Mouse (Mus musculus) spleen, postnatal 36 days (tissue): ENCODE results near the gene Supt3.

Experiments
- DNase-seq, 2 experiments: peaks; one replicate each; pipeline ENCODE4 v3.0.0; 2022; ENCODE audit warnings: low spot score in 2 of 2, mixed read lengths in 1 of 2

The Supt3 gene

DNA sequence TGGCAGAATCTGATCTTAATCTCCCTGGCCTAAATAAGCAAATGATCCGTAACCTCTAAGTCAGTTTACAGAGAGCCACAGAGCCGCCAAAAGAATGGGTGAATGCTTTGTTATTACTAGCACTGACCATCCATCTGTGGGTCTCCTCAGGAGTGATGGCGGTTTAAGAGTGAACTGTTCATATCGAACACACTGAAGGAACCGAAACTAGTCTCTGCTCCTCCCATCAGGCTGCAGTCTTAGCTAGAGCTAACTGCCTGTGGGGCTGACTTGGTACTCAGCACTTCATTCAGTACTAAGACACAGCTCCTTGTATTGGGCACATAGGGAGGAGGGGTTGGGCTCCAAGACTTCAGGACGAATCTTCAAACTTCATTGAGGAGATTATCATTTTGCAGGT lies 280.8 kb downstream of the Supt3 start:
- no peak for DNase-seq

DNA sequence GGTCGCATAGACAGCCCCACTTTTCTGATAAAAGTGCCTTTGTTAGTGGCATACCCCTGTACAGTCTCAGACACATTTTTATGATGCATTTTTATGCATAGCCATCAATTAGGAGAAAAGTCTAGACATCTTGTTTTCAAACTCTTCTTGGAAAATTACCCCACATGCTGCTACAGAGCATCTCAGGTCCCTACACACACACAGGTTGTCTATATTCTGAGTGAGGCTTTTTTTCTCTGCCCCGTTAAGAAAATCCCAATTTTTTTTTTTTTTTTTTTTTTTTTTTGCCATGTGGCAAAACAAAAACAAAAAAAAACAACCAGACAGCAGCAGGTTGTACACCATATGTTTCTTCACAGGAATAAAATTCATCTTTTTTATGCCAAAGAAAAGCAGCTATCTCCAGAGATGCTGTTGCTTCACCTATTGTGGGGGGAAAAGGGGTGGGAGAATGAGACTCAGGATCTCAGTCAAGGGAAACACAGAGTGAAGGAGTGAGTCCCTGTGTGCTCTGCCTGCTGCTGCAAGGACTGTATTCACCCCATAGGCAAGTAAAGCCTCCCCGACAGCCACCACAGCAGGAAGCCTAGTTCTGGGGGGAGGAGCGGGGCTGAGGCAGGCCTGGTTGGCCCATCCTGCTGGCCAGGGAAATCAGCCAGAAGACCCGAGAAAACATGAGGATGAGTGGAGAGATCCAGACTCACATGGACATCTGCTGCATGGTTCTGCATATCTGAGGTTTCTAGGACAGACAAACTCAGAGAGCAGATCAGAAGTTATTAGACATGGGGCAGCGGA lies 281.8 kb downstream of the Supt3 start:
- no peak for DNase-seq

DNA sequence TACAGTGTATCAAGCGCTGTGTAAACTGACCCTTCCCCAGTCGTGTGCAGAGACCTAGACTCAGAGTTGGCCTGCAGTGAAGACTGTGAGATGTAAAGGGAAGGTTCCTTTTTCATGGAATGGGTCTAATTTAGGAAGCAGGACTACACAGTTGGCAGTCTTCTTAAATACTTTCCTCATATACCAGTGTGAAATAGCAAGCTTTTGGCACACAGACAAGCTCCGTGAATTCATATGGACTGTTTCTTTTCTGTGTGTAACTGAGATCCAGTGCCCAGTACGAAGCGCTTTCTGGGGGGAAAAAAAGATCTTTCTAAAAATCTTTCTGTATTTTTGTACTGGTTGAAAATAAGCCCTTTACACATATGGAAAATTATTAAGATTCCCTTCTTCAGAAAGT lies 286.8 kb downstream of the Supt3 start:
- DNase-seq: no peak

DNA sequence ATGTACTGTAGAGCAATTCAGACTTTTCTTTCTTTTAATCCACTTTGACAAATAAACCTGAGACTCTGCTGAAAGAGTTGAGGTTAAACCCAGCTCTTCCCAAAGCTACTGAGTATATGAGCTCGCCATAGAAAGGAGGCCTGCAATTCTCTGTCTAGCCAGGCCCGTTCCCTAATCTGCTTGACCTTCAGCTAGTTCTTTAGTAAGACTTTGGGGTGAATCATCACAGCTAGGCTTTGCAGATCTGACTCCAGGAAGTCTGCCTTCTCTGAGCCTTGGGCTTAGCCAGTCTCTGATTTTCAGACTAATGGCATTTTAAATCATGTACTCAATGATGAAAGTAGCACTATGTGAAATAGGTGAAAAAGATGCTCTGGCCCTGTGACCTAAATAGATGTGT lies 288.5 kb downstream of the Supt3 start:
- DNase-seq: no peak

DNA sequence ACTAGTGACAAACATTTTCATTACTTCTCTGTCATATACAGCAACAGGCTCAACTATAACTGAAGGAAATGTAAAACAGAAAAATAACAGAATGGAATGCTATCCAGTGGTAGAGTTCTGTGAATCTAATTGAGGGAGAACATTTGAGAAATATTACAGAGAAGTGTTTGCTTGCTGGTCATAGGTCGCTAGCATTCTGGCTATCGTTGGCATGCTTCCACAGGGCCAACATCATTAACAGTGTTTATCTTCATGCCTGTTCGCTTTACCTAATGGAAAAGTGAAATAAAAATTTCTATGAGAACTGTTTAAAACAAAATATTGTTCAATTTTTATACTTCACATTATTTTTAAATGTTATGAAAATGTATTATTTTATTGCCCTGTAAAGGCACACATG lies 290.5 kb downstream of the Supt3 start:
- no peak for DNase-seq

DNA sequence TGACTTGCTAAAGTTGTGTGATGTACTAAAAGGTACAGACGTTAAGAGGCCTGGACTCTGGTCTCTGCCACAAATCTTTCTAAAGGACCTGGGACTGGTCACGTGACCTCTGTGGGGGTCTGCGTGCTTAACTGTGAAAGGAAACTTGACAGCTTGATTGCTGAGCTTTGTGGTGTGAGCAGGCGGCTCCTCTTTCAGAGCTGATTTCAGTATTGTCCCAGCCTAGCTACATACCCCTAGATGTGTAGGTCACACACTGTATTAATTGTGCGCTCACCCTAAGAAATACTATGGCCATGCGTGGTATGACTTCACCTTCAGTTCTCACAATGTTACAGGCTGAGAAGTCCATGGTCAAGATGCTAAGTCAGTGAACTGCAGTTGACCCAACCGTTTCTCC lies 291.4 kb downstream of the Supt3 start:
- no peak for DNase-seq

DNA sequence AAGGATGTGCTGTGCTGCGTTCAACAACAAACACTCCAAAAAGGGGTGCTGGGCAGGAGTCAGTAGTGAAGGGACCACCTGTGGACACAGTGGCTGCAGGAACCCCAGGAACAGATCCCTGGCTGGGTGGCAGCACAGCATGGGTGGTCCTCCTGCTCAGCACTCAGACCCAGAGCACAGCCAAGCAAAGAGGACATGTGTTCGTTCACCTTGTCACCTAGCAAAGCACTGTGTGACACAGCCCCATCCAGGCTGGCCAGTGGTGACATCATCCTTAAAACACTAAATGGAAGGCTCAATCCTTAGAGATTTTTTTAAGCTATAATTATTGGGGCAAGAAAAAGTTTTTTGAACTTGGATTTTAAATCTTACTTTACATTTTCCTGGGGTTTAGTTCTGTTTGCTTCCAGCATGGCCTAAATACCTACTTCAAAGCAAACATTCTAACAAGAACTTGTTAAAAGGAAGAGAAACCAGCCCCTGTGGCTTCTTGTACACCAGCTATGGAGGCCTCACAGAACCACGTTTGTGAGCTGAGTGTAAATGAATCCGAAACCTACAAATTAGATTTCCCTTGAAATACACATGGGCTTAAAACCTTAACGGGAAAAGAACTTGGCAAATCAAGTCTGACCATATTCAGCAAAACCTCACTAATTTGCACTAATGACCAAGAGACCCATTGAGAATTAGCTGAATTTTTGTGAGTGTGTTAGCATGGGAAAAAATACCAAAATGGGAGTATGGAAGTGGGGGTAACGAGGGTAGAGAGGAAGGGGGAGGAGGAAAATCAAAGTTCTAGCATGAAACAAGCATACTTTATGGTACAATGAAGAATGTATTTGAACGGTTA lies 295.8 kb downstream of the Supt3 start:
- no peak for DNase-seq

DNA sequence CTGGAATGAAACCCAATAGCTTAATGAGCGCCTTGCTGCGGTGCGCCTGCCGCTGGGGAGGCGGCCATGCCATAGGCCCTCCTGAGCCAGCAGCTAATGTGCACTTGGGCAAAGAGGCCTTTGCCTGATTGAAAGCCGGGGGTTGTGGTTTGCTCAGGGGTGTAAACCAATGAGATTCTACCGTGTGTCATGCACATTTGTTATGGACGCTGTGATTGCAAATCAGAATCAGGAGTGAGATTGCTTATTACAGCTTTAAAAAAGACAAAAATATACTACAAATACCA lies 296.3 kb downstream of the Supt3 start:
- DNase-seq: no peak

DNA sequence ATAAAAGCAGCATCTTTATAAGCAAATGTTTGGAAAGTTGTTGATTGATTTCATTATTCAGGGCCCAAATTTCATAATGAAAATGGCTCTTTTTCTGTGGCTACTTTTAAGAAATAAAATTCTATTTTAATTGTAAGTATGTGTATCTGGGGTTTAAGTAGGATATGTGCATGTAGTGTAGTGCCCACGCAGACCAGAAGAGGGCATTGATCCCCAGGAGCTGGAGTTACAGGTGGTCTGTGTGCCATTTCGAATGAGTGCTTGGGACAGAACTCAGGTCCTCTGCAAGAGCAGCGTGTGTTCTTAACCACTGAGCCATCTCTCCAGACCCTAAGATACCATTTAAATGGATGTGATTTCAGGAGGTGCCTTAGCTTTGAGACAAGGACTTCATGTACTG lies 296.8 kb downstream of the Supt3 start:
- DNase-seq: no peak

DNA sequence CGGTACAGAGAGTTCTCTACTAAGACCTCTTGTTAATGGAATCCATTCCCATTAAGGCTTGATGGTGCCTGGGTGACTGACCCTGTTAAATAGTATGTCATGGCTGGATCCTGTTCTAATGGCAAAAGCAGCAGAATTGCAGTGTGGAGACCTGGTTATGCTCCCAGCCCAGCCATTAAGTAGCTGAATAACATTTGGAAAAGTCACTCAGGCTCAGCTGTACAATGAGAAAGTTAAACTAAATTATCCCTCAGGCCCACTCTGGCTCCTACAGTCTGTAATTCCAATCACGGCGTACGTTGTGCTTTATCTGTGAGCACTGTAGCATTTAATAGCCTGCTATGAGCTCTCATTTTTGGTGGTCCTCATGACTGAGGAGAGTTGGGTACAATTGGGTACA lies 300.0 kb downstream of the Supt3 start:
- DNase-seq: no peak

DNA sequence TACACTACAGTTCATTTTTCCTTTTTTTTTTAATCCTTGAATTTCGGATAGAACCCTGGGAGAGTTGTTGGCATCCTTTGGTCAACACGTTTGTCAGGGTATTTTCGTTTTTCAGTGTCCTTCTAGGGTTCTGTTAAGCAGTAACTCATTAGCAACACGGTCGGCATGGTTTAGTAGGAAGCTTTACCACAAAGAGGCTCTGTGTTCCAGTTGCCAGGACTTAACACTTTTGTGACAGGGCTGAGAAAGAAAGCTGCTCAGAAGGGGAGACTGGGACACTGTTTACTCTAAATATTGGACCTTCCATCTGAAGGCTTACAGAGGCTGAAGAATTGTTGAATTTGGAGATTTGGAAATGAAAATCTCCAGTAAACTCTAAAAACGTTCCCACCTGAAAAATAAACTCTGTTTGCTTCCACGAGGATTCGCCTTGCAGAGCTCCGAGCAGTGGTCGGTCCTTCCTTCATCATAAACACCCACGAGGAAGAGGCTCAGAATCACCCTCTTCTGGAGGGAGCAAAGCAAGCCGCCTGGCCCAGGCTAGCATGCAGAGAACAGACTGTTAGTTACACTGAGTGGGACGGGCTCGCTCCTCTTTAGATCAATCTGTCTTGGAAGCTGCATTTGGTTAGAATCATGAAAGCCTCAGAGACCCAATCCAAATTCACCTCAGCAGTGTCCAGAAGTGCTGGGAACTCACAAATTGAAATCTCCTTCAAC lies 301.1 kb downstream of the Supt3 start:
- no peak for DNase-seq

DNA sequence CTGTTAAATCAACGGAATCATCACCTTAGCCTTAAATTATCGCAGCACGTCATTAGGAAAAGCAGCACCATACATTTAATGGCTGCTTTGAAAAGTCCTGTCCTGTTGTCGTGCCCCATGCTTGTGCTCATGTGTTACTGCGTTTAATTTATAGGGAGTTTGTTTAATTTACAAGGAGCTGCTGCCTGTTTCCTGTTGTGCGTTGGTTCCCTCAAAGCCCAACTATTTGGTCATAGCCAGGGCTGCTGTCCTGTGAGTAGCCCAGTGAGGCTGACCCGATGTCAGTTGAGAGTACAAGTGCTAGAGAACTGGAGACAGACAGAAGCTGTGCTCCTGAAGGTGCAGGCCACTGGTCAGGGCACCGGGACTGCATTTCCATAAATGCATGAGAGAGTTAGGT lies 304.6 kb downstream of the Supt3 start:
- no peak for DNase-seq

DNA sequence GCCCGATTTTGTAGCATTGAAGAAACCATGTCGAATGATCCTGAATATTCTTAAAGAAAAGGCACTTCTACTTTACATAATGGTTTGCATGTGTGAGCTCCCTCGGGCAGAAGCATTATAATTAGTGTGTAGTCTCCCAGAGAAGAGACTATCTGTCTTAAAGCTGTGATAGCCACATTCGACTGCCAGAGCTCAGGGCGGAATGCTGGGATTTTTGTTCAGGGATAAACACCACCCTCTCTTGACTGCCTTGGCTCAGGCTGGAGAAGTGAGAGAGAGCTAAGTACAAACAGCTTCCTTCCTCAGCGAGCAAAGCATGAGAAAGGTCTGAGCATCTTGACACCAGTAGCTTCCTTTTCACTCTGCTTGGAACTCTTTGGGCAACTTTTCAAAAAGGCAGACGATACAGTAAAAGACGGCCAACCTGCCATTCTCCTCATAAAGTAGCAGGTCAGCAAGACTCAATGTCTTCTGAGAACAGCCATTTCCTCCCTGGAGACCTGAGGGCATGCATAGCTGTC lies 305.1 kb downstream of the Supt3 start:
- DNase-seq: no peak

DNA sequence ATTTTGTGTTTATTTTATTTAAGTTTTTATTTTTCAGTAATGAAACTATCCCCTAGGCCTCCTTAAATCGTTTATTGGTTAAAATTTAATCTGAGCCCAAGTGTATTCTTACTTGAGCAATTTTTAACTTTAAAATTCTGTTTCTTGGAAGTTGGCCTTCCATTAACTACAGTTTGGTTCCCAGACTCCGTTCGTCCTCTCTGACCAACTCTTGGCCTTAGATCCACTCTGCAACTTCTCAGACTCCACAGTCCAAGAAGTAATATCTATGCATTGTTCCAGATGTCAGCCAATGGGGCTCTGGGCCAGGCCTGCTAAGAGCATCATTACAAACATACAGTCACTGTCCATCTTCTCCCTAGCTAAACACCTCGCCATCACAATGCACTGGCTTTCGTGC lies 309.4 kb downstream of the Supt3 start:
- DNase-seq: no peak

DNA sequence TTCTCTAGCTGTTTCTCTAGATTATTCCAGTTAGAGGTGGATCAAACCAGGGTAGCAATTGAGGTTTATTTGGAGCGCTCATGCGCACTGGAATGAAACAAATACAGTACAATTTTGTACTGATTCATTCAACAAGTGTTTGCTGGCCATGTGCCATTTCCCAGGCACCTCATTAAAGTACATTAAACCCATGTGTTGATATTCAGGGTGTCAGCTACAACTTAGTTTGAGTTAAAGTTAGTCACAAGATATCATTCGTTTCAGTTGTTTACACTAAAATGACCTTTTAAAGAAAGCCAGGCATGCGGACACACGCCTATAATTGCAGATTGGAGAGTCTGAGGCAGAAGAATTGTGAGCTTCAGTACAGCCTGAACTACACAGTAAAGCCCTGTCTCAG lies 310.1 kb downstream of the Supt3 start:
- DNase-seq: no peak

DNA sequence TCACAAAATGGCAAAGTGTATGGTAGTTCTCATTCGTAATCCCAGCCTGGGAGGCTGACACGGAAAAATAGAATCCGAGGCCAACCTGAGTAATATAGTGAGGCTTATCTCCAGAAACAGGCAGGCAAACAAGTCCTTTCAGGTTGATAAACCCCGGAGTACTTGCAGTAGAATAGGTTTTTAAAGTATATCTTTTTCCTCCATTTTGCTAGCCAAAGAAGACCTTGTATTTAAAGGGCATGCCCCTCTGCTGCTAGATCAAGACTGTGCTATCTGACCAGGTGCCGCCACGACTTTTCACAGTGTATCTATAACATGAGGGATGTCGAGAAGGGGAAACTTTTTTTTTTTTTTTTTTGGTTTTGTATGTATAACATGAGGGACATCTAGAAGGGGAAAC lies 324.1 kb downstream of the Supt3 start:
- no peak for DNase-seq

DNA sequence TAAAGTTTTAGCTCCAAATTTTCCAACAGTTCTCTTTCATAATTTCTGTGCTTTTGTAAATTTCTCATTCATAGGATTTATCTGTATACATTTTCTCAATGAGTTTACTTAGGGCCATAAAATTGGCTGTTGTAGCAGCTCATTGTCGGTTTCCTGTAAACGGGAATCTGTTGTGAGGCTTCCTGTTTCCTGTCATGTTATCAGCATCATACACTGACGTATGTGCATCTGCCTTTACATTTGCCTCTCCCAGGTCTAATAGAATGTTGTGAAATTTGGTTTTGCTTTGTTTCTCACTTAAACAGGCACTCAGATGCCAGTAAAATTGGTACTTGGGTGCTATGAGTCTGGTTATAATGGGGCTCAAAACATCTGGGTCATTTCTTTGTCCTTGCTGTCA lies 338.4 kb downstream of the Supt3 start:
- DNase-seq: no peak

DNA sequence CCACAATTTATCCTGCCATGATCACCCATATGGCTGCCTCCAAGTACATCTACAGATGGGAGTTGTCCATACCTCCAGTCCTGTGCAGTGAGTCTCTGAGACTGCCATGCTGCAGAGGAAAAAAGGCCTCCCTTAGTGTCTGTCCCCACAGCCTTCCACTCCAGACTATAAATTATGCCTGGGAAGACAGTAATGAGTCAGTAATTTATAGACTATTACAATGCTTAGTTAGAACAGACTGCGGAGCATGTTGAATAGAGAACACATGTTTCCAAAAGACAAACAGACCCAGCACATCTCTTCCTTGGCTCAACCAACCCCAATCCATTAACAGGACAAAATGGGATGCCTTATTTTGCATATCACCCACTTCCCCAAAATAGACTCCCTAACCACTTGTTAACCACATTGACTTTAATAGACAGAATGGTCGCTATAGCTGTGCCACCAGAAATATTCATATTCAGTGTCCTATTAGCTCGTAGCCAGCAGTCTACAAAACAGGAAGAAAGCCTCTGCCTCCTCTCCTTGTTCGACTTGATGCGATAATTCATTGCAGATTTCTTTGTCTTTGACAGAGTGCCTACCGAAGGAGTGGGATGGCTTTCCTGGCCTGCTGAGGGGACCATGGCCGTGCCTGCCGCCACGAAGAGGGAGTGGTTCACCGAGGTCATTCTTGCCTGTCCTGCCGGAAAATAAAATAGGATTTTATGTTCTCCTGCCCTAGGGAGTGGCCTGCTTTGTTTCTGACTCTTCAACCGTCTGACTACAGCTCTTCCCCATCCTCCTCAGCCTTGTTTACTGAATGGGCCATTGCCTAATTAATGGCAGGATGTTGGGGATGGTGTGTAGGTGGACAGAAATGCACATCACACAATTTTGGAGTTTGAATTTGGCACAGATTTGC lies 341.9 kb downstream of the Supt3 start:
- DNase-seq: no peak

DNA sequence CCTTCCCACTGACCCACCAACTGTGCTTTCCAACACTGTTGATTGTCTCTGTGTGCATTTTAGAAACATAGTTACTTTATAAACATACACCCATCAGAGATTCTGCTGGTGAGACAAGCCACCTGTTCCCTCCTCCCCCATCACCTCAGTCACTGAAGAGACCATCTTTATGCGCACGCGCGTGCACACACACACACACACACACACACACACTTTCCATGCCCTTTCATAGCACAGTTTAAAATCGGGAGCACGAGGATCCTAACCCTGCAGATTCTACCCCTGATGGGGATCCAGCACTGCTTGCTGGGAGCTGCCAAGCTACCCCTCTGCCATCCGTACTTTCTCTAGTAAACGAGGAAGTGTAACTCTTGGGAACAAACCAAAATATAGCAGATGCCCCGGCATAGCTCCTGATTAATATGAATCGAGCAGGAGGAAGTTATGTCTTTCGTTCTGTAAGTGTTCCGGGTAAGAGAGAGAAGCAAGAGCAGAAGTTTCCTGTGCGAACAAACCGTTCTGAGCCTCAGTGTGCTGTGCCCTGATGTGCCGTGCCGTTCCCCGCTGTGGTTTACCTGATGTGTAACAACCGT lies 342.8 kb downstream of the Supt3 start:
- DNase-seq: peak; percentile 33 to 42

DNA sequence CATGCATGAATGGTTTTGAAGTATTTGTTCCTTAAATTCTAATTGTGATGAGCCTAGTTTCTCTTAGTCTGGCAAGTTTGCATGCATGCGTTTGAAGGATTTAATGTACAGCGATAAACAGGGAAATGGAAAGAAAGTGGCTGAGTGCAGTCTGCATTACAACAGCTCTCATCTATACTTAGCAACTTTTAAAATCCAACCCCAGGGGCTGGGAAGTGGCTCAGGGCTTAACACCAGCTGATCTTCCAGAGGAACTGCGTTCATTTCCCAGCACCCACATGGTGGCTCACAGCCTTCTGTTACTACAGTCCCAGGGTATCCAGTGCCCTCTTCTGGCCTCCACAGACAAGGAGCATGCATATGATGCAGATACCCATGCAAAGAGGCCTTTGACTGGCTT lies 346.9 kb downstream of the Supt3 start:
- no peak for DNase-seq

DNA sequence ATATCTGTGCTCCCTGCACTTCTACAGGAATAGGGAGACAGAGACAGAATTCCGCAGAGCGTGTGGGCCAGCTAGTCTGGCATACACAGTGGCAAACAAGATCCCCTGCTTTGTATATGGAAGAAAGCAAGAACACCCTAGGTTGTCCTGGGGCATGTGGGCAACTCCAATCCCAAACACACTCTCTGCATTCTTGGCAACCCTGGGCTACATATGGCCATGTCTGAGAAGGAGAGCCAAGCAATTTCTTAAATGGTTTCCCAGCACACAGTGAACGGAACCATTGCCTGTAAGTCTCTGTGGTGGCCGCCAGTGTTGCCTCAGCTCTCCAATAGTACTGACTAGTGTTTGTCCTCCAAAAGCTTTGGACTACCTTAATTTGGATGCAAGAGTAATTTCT lies 351.7 kb downstream of the Supt3 start:
- no peak for DNase-seq
